Mouse (Mus musculus) liver, embryonic 11.5 days (tissue): Measurements from ENCODE around the gene Zfp169. TPM values are rescaled to one million over a fixed set of nuclear protein-coding genes. Genes with fewer than 3 reads are reported as not detected.

ENCODE experiments used
- ATAC-seq: fragments of 200-750 bp; cut with Nextera tagmentation; replicated peaks from 2 replicates; pipeline ENCODE4 v1.8.0; 2017; ENCODE audit warnings: moderate number of reproducible peaks, mild to moderate bottlenecking, moderate TSS enrichment, moderate library complexity; ENCODE audit not compliant: low FRiP score
- DNase-seq: peaks from one replicate; pipeline ENCODE4 v3.0.0-alpha.2; 2017; ENCODE audit warnings: low spot score
- H3K27ac ChIP-seq: fragments of 300-500 bp; sonication (generic); 2 replicates; pipeline ENCODE4 v1.5.1; 2014; ENCODE audit warnings: mild to moderate bottlenecking, low read depth, low read length, control low read depth
- H3K27me3 ChIP-seq: fragments of 300-500 bp; sonication (generic); replicated peaks from 2 replicates; pipeline ENCODE4 v1.6.1; 2014; ENCODE audit warnings: low read length, mixed read lengths; ENCODE audit not compliant: control insufficient read depth, insufficient read depth
- H3K36me3 ChIP-seq: fragments of 300-500 bp; sonication (generic); 2 replicates; pipeline ENCODE4 v1.6.1; 2014; ENCODE audit warnings: mild to moderate bottlenecking, low read length, moderate library complexity, mixed read lengths; ENCODE audit not compliant: control insufficient read depth, insufficient read depth
- H3K4me1 ChIP-seq: fragments of 300-500 bp; sonication (generic); replicated peaks from 2 replicates; pipeline ENCODE4 v1.6.1; 2014; ENCODE audit warnings: low read length, mixed read lengths; ENCODE audit not compliant: control insufficient read depth, insufficient read depth
- H3K4me2 ChIP-seq: fragments of 300-500 bp; sonication (generic); 2 replicates; pipeline ENCODE4 v1.6.1; 2014; ENCODE audit warnings: mild to moderate bottlenecking, control low read depth, moderate library complexity
- H3K4me3 ChIP-seq: fragments of 300-500 bp; sonication (generic); 2 replicates; pipeline ENCODE4 v1.5.1; 2014; ENCODE audit warnings: low read depth, low read length, control low read depth
- H3K9ac ChIP-seq: fragments of 300-500 bp; sonication (generic); 2 replicates; pipeline ENCODE4 v1.6.1; 2014; ENCODE audit warnings: low read depth, low read length, control low read depth
- H3K9me3 ChIP-seq: fragments of 300-500 bp; sonication (generic); 2 replicates; pipeline ENCODE4 v1.6.1; 2016; ENCODE audit warnings: low read length, inconsistent platforms, mixed read lengths; ENCODE audit not compliant: control insufficient read depth
- WGBS: fragments of 180-500 bp; shearing (Covaris S2); extraction: QIAGEN DNeasy Blood & Tissue Kit; methylation state at CpG from one replicate; pipeline ENCODE4 v1.1.7; 2014; 5-methylcytosine and 5-hydroxymethylcytosine counted together
- polyA plus RNA-seq: library from polyadenylated mRNA; unstranded; fragments of >200 nt; fragmentation: Nextera tagmentation; extraction: Ambion mirVana; gene quantifications from 2 replicates; pipeline ENCODE4 v1.2.1, GENCODE M21; 2014

The Zfp169 gene
- 2.9 and 3.4 TPM in 2 replicates for polyA plus RNA-seq

DNA sequence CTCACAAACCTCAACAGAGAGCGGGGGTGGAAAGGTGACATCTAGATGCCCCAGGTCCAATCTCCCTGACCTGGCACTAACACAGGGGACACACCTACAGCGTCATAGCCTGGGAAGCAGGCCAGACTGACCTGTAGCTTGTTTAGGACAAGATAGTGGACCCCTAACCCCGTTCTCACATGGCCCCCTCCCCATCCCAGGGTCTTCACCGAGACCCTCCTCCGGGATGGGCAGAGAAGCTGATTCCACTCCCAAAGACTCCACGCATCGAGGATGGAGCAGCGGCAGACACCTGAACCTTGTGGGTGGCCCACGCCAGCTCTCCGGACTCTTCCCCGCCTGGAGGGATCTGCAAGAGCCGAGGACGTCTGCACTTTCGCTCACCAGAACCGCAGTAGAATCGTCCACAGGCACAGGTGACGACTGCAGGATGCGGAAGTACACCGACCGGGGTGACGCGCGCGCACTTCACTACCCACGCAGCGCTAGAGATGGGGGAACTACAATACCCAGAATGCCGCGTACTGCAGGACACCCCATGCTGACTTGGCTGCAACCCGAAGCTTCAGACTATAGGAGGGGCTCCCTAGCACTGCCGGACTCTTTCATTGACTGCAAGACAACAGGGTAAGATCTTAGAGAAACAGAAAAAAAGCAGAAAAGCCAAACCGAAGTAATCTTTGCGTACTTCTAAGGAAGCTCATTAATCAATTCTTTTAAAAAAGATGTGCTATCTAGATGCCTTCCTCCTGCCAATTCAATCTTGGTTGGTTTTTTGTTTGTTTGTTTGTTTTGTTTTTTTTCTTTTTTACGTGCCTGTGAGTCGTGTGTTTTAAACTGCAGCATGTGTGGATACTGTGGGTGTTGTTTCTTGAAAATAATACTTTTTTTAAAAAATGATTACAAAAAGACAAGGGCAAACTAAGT lies at the start of gene Zfp169, which contains the start of gene A830005F24Rik:
TSS of gene Zfp169 (minus strand) at position 449 of the 927 bp plus-strand sequence.
TSS of gene A830005F24Rik (plus strand) at position 568 of the 927 bp plus-strand sequence.
- WGBS, result 3% methylated on average over 34 of the region's 34 CpGs
- ATAC-seq, result peak; percentile 99

DNA sequence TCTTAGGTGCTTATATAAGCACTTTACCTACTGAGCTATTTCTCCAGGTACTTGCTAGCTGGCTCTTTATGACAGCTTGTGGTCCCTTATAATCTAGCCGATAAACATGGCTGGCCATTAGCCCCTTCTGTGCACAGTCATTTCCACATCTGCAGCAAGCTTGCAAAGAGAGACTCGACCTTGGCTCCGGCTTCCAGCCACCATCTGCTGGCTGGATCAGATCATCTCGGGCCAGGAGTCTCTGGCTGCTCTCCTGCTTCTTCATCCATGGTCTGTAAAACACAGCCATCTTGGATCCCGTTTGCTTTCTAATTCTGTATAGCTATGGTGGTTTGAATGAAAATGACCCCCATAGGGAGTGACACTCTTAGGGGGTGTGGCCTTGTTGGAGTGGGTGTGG lies 49.1 kb upstream of the Zfp169 start:
- H3K36me3 ChIP-seq, result no peaks in the 10 kb centered on the region
- H3K4me2 ChIP-seq, result no peak overlapping the region
- ATAC-seq, result no peak
- H3K27ac ChIP-seq, result no peak overlapping the region
- DNase-seq, result no peak
- WGBS, result 88% methylated on average over 5 of the region's 5 CpGs
- H3K27me3 ChIP-seq, result no peaks in the 10 kb centered on the region
- H3K9ac ChIP-seq, result no peak overlapping the region
- no peaks in the 10 kb centered on the region for H3K4me1 ChIP-seq
- no peaks in the 10 kb centered on the region for H3K9me3 ChIP-seq
- no peak overlapping the region for H3K4me3 ChIP-seq

More for the DNA sequence above, at the start of gene Zfp169, which contains the start of gene A830005F24Rik:
- H3K4me3 ChIP-seq, result peak within 1 kb of the TSS; percentile 89
- DNase-seq, result peak; percentile 79
- no peaks in the 10 kb centered on the region for H3K27me3 ChIP-seq
- H3K36me3 ChIP-seq, result no peaks in the 10 kb centered on the region
- H3K4me1 ChIP-seq, result peaks cover 7% of the 10 kb centered on the region
- no peaks in the 10 kb centered on the region for H3K9me3 ChIP-seq
- H3K27ac ChIP-seq, result no peak within 1 kb of the TSS
- H3K9ac ChIP-seq, result peak within 1 kb of the TSS; percentile 84
- peak within 1 kb of the TSS; percentile 90 for H3K4me2 ChIP-seq

DNA sequence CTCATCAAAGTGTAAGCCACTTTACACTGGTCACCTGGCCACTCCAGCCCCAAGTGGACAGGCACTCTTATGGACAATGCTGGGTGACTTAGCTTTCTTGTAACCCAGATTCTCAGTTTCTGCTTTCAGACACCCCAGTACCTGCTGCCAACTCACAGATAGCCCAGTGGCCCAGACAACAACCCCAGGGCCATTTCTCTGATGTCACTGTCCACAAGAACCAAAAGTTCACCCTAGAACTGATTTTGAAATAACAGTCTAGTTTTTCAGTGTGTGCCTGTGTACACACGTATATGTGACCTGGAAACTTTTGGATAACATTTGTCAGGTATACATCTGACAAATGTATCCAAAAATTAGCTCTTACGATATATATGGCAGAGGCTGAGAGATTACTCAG lies 48.2 kb upstream of the Zfp169 start:
- ATAC-seq (no peak), DNase-seq (peak; percentile 28)
- Histone ChIP-seq H3K9me3 (no peaks in the 10 kb centered on the region), H3K4me3 (no peak overlapping the region), H3K27ac (no peak overlapping the region), H3K36me3 (no peaks in the 10 kb centered on the region), H3K9ac (no peak overlapping the region), H3K27me3 (no peaks in the 10 kb centered on the region), H3K4me1 (no peaks in the 10 kb centered on the region), H3K4me2 (no peak overlapping the region)
- 90% methylated on average over 2 of the region's 2 CpGs for WGBS

DNA sequence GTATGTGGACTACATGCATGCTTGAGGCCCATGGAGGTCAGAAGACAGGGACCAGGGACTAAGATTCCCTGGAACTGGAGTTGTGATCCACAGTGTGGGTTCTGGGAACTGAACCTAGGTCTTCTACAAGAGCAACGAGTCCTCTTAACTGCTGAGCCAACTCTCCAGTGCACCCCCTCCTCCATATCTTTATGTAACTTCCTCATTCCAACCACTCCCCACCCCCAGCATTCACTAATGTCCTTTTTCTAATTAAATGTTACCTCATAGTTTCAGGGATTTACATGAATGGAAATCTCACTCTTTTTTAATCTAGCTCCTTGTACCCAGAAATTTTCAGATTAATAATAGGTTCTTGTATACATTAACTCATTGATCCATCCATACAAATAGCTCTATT lies 42.7 kb upstream of the Zfp169 start:
- Histone ChIP-seq H3K4me1 (peaks cover 6% of the 10 kb centered on the region; the same call in 1 of the 2 replicates), H3K9me3 (no peaks in the 10 kb centered on the region), H3K4me2 (no peak overlapping the region), H3K4me3 (no peak overlapping the region), H3K27ac (no peak overlapping the region), H3K9ac (no peak overlapping the region), H3K36me3 (no peaks in the 10 kb centered on the region), H3K27me3 (no peaks in the 10 kb centered on the region)
- WGBS, result 39% methylated on average over 1 of the region's 1 CpGs
- DNase-seq, result no peak
- no peak for ATAC-seq

DNA sequence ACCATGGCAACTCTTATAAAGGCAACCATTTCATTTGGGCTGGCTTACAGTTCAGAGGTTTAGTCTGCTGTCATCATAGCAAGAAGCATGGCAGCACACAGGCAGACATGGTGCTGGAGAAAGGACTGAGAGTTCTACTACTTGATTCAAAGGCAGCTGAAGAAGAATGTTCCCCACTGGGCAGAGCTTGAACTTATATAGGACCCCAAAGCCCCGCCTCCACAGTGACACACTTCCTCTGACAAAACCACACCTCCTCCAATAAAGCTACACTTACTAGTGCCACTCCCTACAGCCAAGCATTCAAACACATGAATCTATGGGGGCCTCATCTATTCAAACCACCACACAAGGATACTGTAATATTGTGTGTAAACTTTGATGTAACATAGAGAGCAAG lies 41.3 kb upstream of the Zfp169 start:
- no peak overlapping the region for H3K4me3 ChIP-seq
- 81% methylated on average over 1 of the region's 1 CpGs for WGBS
- no peak overlapping the region for H3K4me2 ChIP-seq
- H3K27ac ChIP-seq, result no peak overlapping the region
- H3K36me3 ChIP-seq, result no peaks in the 10 kb centered on the region
- no peaks in the 10 kb centered on the region for H3K27me3 ChIP-seq
- ATAC-seq, result no peak
- H3K9ac ChIP-seq, result no peak overlapping the region
- peaks cover 6% of the 10 kb centered on the region; the same call in 1 of the 2 replicates for H3K4me1 ChIP-seq
- H3K9me3 ChIP-seq, result no peaks in the 10 kb centered on the region
- DNase-seq, result no peak

DNA sequence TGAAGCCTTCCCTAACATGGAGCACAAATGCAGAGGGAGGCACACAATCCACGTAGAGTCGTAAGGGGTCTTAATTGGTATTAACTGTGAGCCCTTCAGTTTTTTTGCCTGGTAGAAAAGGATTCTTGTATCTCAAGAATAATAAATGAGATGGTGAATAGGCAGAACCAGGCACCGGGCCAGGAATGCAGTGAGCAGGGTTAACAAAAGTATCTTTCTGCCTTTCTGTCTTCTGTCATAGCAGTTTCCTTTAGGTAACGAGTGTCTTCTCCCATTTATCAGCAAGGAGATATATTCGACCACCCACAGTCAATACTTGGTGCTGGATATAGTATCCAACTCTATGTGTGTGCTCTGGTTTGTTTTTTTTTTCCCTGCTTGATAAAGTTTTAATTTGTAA lies 40.3 kb upstream of the Zfp169 start:
- Histone ChIP-seq H3K9me3 (no peaks in the 10 kb centered on the region), H3K27ac (no peak overlapping the region), H3K4me3 (no peak overlapping the region), H3K36me3 (no peaks in the 10 kb centered on the region), H3K4me1 (peaks cover 6% of the 10 kb centered on the region; the same call in 1 of the 2 replicates), H3K9ac (no peak overlapping the region), H3K4me2 (no peak overlapping the region), H3K27me3 (no peaks in the 10 kb centered on the region)
- no peak for ATAC-seq
- DNase-seq, result no peak
- WGBS, result 68% methylated on average over 5 of the region's 5 CpGs

DNA sequence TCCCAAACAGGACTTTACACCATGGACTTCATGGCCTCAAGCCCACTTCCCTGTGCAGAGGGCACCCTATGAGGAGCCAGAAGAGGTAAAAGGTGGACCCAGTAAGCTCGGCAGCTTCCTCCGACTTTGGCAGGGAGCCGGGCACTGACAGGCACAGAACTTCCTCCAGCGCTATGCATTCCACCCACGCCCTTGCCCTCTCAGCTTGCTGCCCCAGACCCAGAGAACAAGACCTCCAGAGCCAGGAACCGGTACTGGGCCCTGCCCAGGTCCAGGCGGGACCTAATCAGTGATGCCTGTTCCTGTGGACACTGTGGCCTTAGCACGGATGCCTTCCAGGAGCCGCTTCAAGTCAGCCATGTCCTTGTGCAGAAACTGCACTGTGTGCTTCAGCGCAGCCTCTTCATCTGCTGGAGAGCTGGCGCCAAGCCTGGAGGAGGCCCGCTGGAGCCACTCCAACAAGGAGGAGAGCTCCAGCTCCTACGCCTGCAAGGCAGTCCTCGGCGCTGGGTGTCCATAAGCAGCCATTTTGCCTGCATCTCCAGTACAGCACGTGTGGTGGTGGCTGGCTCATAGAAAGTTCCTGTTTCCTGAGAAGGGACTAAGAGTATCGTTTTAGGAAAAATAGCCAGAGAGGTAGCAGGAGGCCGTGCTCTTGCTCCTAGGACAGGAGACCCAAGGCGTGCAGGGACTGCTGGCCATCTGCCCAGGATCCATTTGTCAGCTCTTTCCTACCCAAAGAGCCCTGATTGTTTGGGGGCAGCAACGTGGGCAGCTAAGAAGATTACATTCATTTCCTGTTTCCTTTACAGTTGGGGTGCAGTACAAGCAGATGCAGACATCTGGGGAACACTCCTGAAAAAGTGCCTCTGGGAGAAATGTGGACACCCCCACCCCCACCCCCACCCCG lies 39.2 kb upstream of the Zfp169 start:
- 0 out of 2 replicates have a peak, but pooled peaks have one; percentile 23 for ATAC-seq
- 66% methylated on average over 21 of the region's 21 CpGs for WGBS
- H3K4me2 ChIP-seq, result no peak overlapping the region
- DNase-seq, result no peak
- H3K36me3 ChIP-seq, result no peaks in the 10 kb centered on the region
- no peaks in the 10 kb centered on the region for H3K27me3 ChIP-seq
- no peak overlapping the region for H3K9ac ChIP-seq
- no peak overlapping the region for H3K4me3 ChIP-seq
- H3K27ac ChIP-seq, result peak overlapping the region; percentile 65; the same call in 1 of the 2 replicates
- peaks cover 6% of the 10 kb centered on the region; the same call in 1 of the 2 replicates for H3K4me1 ChIP-seq
- no peaks in the 10 kb centered on the region for H3K9me3 ChIP-seq

DNA sequence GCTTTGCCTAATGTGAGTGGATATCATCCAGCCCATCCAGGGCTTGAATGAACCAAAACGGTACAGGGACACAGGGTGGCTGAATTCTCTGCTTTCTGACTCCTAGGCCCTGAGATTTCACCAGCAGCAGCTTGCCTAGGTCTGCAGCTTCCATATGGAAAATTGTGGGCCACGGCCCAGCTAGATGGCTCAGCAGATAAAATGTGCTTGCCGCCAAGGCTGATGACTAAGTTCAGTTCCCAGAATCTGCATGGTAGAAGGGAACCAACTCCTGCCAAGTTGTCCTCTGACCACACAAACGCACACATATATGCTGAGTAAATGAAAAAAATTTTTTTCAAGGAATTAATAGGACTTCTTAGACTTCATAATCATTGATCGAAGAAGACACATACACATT lies 35.0 kb upstream of the Zfp169 start:
- Histone ChIP-seq H3K27ac (no peak overlapping the region), H3K4me1 (peaks cover 22% of the 10 kb centered on the region), H3K9me3 (no peaks in the 10 kb centered on the region), H3K4me2 (no peak overlapping the region), H3K4me3 (no peak overlapping the region), H3K27me3 (no peaks in the 10 kb centered on the region), H3K9ac (no peak overlapping the region), H3K36me3 (no peaks in the 10 kb centered on the region)
- ATAC-seq (no peak), DNase-seq (no peak)
- 85% methylated on average over 5 of the region's 5 CpGs for WGBS
